Mouse (Mus musculus): ENCODE measurements around the gene Elfn2.

- TF ChIP-seq CTCF (IDR thresholded peaks at IDR 0.05; ENCODE audit: borderline replicate concordance, control insufficient read depth, extremely low read depth, insufficient read depth, low read length, poor library complexity) (no peak), POLR2A (IDR thresholded peaks at IDR 0.05; ENCODE audit: control insufficient read depth, extremely low read depth, insufficient read depth, low read length, poor library complexity) (no peak)
Measured at GRCm38 (mm10) chr15:78680291-78680690, 38.3 kb downstream of the Elfn2 start.

Measured in thymus, adult 2 months (tissue).